In genomic region chrX:13851285-13851684, GRCm38 (mm10) we compare ENCODE assay signal across 7 mouse cellular contexts. TPM values are rescaled to one million over a fixed set of nuclear protein-coding genes. Genes with fewer than 3 reads are reported as not detected.
DNase-seq lines count a peak whose midpoint lies in the region; ATAC-seq and TF ChIP-seq lines count a peak whose summit lies in the region.

Gene Cask (minus strand): TSS chrX:13851367.

- H3K4me1 ChIP-seq in ES-Bruce4 (ENCODE audit: control insufficient read depth, insufficient read depth, low read length) = no peaks in the 10 kb centered on the region
- H3K4me1 ChIP-seq in forebrain, embryonic 14.5 days (ENCODE audit: control insufficient read depth, insufficient read depth, low read length) = no peaks in the 10 kb centered on the region

- H3K36me3 ChIP-seq in ES-Bruce4 (ENCODE audit: control insufficient read depth, insufficient read depth, low read length, poor library complexity, severe bottlenecking) = no peaks in the 10 kb centered on the region
- no peaks in the 10 kb centered on the region for H3K36me3 ChIP-seq in forebrain, embryonic 14.5 days (ENCODE audit: control insufficient read depth, insufficient read depth, low read length)

- TF ChIP-seq CTCF in ES-Bruce4 (IDR thresholded peaks at IDR 0.05; ENCODE audit: low read depth, low read length) = no peak
- TF ChIP-seq CTCF in Patski (IDR thresholded peaks at IDR 0.05) = no peak

- H3K27ac ChIP-seq in ES-Bruce4 (ENCODE audit: insufficient read depth, low read length) = no peak within 1 kb of the TSS
- H3K27ac ChIP-seq in forebrain, embryonic 14.5 days (ENCODE audit: low read depth, low read length) = no peak within 1 kb of the TSS

- 56% methylated on average over 4 of the region's 4 CpGs for WGBS in forebrain, embryonic 14.5 days
- WGBS in large intestine, adult 2 months = 36% methylated on average over 4 of the region's 4 CpGs

- no peak within 1 kb of the TSS for H3K4me2 ChIP-seq in forebrain, embryonic 14.5 days (ENCODE audit: low read length)

- no peaks in the 10 kb centered on the region for H3K27me3 ChIP-seq in ES-Bruce4 (ENCODE audit: control insufficient read depth, insufficient read depth, low read length, poor library complexity, severe bottlenecking)
- H3K27me3 ChIP-seq in Patski = peaks cover 24% of the 10 kb centered on the region
- no peaks in the 10 kb centered on the region for H3K27me3 ChIP-seq in forebrain, embryonic 14.5 days (replicated peaks; ENCODE audit: control insufficient read depth, insufficient read depth, low read length)

- no peaks in the 10 kb centered on the region for H3K9me3 ChIP-seq in ES-Bruce4 (replicated peaks; ENCODE audit: control insufficient read depth, insufficient read depth, low read length, poor library complexity, severe bottlenecking)
- no peaks in the 10 kb centered on the region for H3K9me3 ChIP-seq in forebrain, embryonic 14.5 days (replicated peaks; ENCODE audit: control insufficient read depth, low read length)

- no peak within 1 kb of the TSS for H3K4me3 ChIP-seq in ES-Bruce4 (ENCODE audit: low read depth, low read length)
- no peak within 1 kb of the TSS for H3K4me3 ChIP-seq in forebrain, embryonic 14.5 days (ENCODE audit: low read depth, low read length)

- TF ChIP-seq POLR2A in ES-Bruce4 (IDR thresholded peaks at IDR 0.05; ENCODE audit: insufficient read depth, low read length) = no peak

- in situ Hi-C loops in Patski (cut with MboI; ENCODE audit: low pct_unique_long_range_greater_than_20kb) = no loop called here

- POLR2A ChIA-PET in Patski (lab: Charles Lee) = no interaction called here

- H3K9ac ChIP-seq in ES-Bruce4 (ENCODE audit: low read depth, poor library complexity, severe bottlenecking) = no peak within 1 kb of the TSS
- H3K9ac ChIP-seq in forebrain, embryonic 14.5 days (ENCODE audit: low read length) = no peak within 1 kb of the TSS

- CTCF ChIA-PET in Patski (lab: Charles Lee) = no interaction called here

- TF ChIP-seq EP300 in ES-Bruce4 (IDR thresholded peaks at IDR 0.05; ENCODE audit: insufficient read depth, low read depth, low read length) = no peak

- DNase-seq in Patski (ENCODE audit: low read depth, low spot score) = no peak
- DNase-seq in forebrain, embryonic 14.5 days (ENCODE audit: low spot score) = no peak
- DNase-seq in large intestine, adult 2 months (ENCODE audit: low read depth, low spot score) = no peak
- peak; percentile 73 for DNase-seq in lung, postnatal 25 days (ENCODE audit: low spot score)
- DNase-seq in right cerebral cortex, postnatal 36 days (ENCODE audit: low spot score in 2 of 2) = no peak
- DNase-seq in retina, embryonic 14.5 days (ENCODE audit: low spot score) = no peak

- ATAC-seq in Patski = peak; percentile 23
- ATAC-seq in forebrain, embryonic 14.5 days = no peak

RNA-seq across cellular contexts. Expression of gene Cask, which starts in this region (rescaled TPM):
- polyA plus RNA-seq in ES-Bruce4 (2011; ENCODE audit: insufficient read depth, insufficient read length, low read depth, missing spikeins) (25.5 and 34.7 TPM in 2 replicates), Patski (2021) (70.1 TPM)
- polyA plus RNA-seq in forebrain, embryonic 14.5 days (2014; fragmentation: Nextera tagmentation; extraction: Ambion mirVana) = 32.6 and 37.7 TPM in 2 replicates
- 12.8 and 19.2 TPM in 2 replicates for polyA plus RNA-seq in large intestine, adult 2 months (2012; rRNA removed)
